ENCODE assay signal across 20 mouse cellular contexts in genomic region chr11:43361858-43362257, GRCm38 (mm10).
DNase-seq lines count a peak whose midpoint lies in the region; ATAC-seq lines count a peak whose summit lies in the region.
"Had no signal": no experiment of that assay in that cellular context is flagged by ENCODE, and none has a peak within 500 bp of the region (broad histone marks: within the 10 kb centered on the region; RNA-seq: fewer than 3 reads in every experiment).

No protein-coding gene starts in this region.

- no peak overlapping the region for H3K4me2 ChIP-seq in heart, embryonic 11.5 days
- H3K4me2 ChIP-seq: heart, embryonic 12.5 days; hindbrain, embryonic 15.5 days had no signal

- H3K27ac ChIP-seq in heart, embryonic 11.5 days (ENCODE audit: low read depth, low read length) = no peak overlapping the region
- H3K27ac ChIP-seq: forebrain, embryonic 10.5 days; heart, adult 2 months; hindbrain, embryonic 15.5 days had no signal

- H3K36me3 ChIP-seq in heart, embryonic 11.5 days (ENCODE audit: control insufficient read depth, insufficient read depth, low read length) = no peaks in the 10 kb centered on the region
- H3K36me3 ChIP-seq: forebrain, embryonic 10.5 days; heart, embryonic 12.5 days; hindbrain, embryonic 15.5 days had no signal

- H3K27me3 ChIP-seq in heart, embryonic 11.5 days (ENCODE audit: control insufficient read depth, insufficient read depth, low read length) = no peaks in the 10 kb centered on the region
- H3K27me3 ChIP-seq: hindbrain, embryonic 15.5 days had no signal

- DNase-seq in heart, adult 11 months = peak; percentile 87
- DNase-seq in layer of hippocampus, adult 9-11 months = no peak
- no peak for DNase-seq in lung, postnatal 36 days
- DNase-seq in embryo, embryonic 9.5 days (ENCODE audit: extremely low spot score) = no peak
- DNase-seq: adrenal gland, postnatal 14 days; cerebellum, adult 11-12 months; cerebellum, adult 9-11 months; embryo, embryonic 11 days; gastrocnemius, postnatal 36 days; heart, adult 2 months had no signal

- no peak for ATAC-seq in heart, embryonic 11.5 days (replicated peaks; ENCODE audit: insufficient number of reproducible peaks, low FRiP score, low TSS enrichment)
- peak; percentile 66 to 70 for ATAC-seq in hematopoietic stem cell, adult 5-6 weeks (replicated peaks in 1 of 2; ENCODE audit: insufficient read depth in 1 of 2, low FRiP score in 2 of 2, low TSS enrichment in 1 of 2, low read depth in 1 of 2, poor library complexity in 2 of 2, severe bottlenecking in 2 of 2)
- ATAC-seq in monocyte, adult 5-6 weeks (replicated peaks; ENCODE audit: insufficient number of reproducible peaks, low FRiP score, low TSS enrichment, poor library complexity, severe bottlenecking) = peak; percentile 79
- ATAC-seq: activated CD4-positive, CD25-positive, alpha-beta regulatory T cell, adult 4 months; forebrain, embryonic 14.5 days; inflammation-experienced regulatory T-cells, adult 6 months had no signal

- H3K4me1 ChIP-seq in heart, embryonic 11.5 days (ENCODE audit: control insufficient read depth, insufficient read depth, low read length) = no peaks in the 10 kb centered on the region
- H3K4me1 ChIP-seq: forebrain, embryonic 10.5 days; heart, embryonic 12.5 days; hindbrain, embryonic 15.5 days had no signal

- 70% methylated on average over 13 of the region's 13 CpGs for WGBS in heart, embryonic 11.5 days (ENCODE audit: insufficient replicate concordance)

- no peaks in the 10 kb centered on the region for H3K9me3 ChIP-seq in heart, embryonic 11.5 days (replicated peaks; ENCODE audit: control insufficient read depth, low read length)
- H3K9me3 ChIP-seq: forebrain, embryonic 10.5 days; heart, embryonic 12.5 days; hindbrain, embryonic 15.5 days had no signal

- no peak overlapping the region for H3K9ac ChIP-seq in heart, embryonic 11.5 days (ENCODE audit: low read depth, low read length)
- H3K9ac ChIP-seq: heart, embryonic 12.5 days; hindbrain, embryonic 15.5 days had no signal

- no peak overlapping the region for H3K4me3 ChIP-seq in heart, embryonic 11.5 days (ENCODE audit: low read depth, low read length)
- H3K4me3 ChIP-seq: erythroblast, embryonic 14.5 days; forebrain, embryonic 10.5 days; heart, adult 2 months; heart, embryonic 12.5 days; hindbrain, embryonic 15.5 days had no signal
